Mouse (Mus musculus) MN1 (cell line): ENCODE data around the gene Ppp1r11.
A peak's percentile ranks its signal among the peaks of the same experiment; 100 is the strongest.

Source experiments
- DNase-seq: peaks from one replicate; pipeline ENCODE4 v3.0.0-alpha.2; 2016; ENCODE audit warnings: low spot score

The Ppp1r11 gene

DNA sequence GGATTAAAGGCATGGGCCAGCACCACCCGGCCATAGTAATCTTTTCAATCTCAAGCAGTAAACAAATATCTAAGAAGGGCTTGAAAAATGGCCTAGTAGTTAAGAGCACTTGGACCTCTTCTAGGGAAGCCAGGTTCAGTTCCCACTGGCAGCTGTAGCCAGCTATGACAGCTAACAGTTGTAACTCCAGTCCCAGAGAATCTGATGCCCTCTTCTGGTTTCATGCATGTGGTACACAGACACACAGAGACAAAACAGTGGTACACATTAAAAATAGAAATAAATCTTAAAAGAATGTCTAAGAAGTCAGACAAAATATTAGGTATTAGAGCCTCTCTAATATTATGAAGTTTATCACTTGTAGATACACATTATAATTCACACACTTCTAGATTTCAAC is 9.6 kb upstream of the Ppp1r11 start:
- no peak for DNase-seq

- peak; percentile 43 for DNase-seq
Observed at GRCm38 (mm10) chr17:36958884-36959283, 7.3 kb upstream of the Ppp1r11 start.

- peak; percentile 100 for DNase-seq
Observed at GRCm38 (mm10) chr17:36957999-36958743, 6.6 kb upstream of the Ppp1r11 start, which contains the start of the genes Znrd1 and Znrd1as. TSS of gene Znrd1 (minus strand) at chr17:36958559. TSS of gene Znrd1as (plus strand) at chr17:36958592.

DNA sequence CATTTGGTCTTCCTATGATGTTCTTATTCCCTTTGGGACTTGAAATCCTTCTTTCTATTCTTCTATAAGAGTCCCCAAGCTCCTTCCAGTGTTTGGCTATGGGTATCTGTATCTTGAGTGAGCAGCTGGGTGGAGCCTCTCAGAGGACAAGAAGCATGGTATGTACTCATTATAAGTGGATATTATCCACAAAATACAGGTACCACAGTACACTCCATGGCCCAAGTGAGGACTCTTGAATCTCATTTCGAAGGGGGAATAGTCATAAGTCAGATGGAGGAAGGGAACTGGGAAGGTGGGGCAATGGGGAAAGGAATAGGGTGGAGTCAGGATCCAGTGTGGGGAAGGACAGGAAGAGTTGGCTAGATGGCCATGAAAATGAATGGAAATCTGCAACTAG is 1.5 kb upstream of the Ppp1r11 start:
- no peak for DNase-seq

DNA sequence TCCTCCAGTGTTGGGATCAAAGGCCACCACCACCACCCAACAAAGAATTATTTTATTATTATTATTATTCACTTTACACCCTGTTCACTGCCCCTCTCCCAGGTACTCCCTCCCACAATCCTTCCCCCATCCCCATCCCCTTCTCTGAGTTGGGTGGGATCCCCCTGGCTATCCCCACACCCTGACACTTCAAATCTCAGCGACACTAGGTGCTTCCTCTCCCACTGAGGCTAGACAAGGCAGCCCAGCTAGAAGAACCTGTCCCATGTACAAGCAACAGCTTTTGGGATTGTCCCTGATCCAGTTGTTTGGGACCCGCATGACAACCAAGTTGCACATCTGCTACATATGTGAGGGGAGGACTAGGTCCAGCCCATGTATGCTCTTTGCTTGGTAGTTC is 1.1 kb upstream of the Ppp1r11 start:
- no peak for DNase-seq

- no peak for DNase-seq
Observed at GRCm38 (mm10) chr17:36949265-36949664, 2.3 kb downstream of the Ppp1r11 start.

GRCm38 (mm10) chr17:36948286-36948685 is 3.3 kb downstream of the Ppp1r11 start:
- no peak for DNase-seq

- peak; percentile 81 for DNase-seq
Observed at GRCm38 (mm10) chr17:36947051-36947819, 4.3 kb downstream of the Ppp1r11 start.

DNA sequence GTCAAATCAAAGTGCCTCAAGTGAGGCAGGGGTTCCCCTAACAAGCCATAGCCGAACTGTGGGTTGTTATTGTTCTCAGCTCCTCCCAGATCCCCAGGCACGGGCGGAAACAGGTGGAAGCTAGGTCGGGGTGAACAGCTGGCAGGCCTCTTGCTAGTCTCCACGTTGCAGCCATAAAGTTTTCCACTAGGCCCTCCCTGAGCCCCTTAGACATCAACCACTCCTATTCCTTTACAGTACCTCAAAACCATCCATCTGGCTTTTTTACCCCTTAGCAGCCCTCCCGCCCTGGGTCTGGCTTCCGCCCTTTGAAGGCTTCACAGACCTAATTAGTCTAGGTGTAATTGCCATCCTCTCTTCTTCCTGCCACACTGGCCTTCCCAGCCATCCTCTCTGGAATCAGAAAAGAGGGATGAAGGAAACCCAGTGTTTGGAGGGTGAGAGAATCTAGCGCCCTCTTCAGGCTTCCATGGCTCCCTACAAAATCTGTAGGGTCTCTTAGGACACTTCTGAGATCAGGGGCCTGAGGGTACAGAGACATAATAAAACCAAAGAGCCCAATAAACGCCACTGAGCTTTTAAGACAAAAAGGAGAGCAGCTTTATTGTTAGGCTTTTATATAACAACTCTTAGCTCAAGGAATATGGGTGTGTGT is 7.3 kb downstream of the Ppp1r11 start:
- DNase-seq, result no peak

DNA sequence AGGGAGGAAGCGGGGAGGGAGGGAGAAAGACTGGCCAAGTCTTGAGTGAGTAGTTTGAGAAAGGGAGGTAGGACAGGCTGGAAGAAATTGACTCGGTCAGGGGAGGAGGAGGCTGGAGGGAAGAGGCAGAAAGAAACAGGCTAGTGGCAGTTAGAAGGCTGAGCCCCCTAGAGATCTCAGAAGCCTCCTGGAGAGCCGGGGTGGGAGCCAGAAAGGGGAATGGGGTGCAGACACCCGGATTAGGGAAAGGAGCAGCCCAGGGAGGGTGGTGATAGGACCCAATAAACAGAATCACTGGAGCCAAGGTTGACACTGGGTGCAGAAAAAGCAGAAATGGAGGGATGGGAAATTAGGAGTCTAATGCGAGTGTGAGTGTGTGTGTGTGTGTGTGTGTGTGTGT is 7.8 kb downstream of the Ppp1r11 start:
- no peak for DNase-seq

DNA sequence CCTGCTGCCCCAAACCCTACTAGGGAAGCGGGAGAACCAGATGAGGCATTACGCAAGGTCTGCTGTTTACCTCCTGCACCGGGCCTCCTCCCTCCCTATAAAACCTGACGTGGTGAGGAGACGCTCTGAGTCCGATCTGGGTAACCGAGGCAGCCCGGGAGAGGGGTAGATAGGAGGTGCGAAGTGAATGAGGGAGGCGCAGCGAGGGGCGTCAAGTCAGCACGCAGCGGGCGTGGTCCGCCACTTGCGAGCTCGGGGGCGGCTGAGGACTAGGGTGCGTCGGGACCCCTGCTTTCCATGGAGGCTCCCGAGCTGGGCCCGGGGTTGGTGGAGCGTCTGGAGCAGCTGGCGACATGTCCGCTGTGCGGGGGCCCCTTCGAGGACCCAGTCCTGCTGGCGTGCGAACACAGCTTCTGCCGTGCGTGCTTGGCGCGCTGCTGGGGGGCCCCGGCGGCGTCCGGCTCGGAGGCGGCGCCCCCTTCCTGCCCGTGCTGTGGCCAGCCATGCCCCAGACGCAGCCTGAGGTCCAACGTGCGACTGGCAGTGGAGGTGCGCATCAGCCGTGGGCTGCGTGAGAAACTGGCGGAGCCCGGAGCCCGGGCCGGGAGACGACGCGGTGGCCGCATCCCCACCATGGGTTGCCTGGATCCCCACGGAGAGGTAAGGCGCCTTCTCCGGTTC is 8.6 kb downstream of the Ppp1r11 start, which contains the start of gene Rnf39:
Rnf39 (plus strand) TSS at position 128 of the 681 bp plus-strand sequence.
- DNase-seq, result no peak

GRCm38 (mm10) chr17:36942391-36942790 is 9.2 kb downstream of the Ppp1r11 start:
- DNase-seq, result no peak

- DNase-seq, result no peak
Observed at GRCm38 (mm10) chr17:36938056-36938455, 13.5 kb downstream of the Ppp1r11 start.

DNA sequence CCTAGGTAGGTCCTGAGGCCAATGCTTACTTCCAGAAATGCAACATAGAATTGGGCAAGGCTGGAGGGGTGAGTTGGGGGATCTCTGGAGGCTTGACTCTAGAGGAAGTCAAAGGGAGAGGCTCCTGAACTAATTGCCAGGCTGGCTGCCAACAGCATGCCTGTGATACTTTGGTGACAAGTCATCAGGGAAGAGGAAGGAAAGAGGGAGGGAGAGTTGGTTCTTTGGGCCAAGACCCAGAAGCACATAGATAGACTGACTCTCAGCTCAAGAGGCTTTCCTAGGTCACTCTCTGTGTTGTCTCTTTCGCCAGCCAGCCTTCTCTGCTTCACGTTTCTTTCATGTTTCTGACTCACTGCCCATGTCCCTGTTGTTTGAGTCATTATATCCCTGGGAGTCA is 19.7 kb downstream of the Ppp1r11 start:
- no peak for DNase-seq

DNA sequence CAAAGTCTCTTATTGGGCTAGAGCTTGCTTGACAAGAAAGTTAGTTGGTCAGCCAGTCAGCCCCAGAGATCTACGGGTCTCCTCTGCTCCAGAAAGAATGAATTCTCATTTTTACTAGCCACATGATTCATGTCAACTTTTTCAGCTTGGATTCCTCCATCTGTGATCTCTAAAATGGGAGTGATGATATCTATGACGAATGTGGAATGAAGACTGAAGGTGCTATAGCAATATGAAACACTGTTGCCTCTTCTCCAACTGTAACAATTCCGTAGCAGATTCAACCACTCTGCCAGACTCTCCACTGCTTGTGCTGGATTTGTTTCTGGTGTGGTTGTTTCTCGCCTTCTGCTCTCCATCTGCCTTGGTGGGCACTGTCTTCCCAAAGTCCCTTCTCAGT is 20.4 kb downstream of the Ppp1r11 start:
- no peak for DNase-seq

DNA sequence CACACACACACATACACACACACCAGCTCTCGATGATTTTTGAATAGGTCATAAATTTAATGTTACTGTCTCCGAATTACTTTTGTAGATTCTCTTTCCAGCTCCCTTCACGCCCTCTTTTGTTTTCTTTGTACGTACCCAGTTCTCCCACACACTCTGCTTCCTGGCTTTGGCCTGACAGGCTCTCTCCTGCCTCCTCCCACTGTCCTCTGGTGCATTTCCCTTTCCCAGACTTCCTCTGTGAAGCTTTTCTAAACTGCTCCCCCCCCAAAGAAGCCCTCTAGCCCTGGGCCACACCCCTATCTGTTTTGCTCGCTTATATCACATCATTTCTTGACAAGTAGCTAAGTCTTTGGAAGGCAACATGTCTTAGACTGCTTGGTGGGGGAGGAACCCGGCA is 21.3 kb downstream of the Ppp1r11 start:
- no peak for DNase-seq

DNA sequence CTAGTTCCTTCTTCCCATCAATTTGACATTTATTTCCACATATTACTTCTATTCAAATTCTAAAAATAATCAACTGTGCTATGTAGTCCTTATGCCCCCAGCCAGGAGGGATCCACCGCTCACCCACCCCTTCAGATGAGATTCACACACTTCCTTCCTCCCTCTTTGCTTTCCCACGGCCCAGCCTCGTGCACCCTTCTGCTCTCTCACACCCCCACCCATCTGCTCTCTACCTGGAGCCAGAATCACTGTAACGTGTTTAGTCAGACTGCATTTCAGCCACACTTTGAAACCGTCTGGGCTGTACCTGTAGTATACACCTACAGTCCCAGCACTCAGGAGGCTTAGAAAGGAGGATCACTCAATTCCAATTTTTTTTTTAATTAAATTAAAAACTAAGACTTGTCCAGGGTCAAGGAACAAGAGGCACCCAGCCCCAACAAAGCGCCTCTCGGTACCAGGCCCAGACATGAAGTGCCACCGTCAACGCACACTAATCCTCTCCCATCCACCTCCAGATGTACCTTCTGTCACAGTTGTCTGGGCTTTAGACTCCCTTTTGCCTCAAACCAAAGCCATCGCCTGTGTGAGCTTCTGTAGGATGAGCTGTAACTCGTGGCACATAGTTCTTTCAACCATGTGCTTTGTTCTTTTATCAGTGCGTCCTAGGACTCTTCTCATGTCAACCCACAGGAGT is 22.2 kb downstream of the Ppp1r11 start:
- no peak for DNase-seq

- no peak for DNase-seq
Observed at GRCm38 (mm10) chr17:36927496-36928120, 23.9 kb downstream of the Ppp1r11 start.

DNA sequence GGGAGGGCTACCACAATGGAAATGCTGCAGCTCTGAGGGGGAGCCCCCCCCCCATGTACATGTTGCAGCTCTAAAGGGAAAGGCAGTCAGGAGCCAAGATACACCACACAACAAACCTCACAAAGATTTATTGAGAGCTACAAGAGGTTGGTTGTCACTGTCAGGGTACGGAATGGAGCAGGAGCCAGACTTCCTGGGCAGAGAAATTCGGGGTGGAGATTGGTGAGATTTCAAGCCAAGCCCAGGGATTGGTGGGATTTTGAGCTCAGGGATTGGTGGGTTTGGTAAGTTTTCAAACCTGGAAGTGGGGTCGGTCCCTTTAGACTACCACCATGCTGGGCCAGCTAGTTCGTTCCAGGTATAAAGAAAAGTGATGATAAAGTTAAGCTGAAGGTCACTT is 28.1 kb downstream of the Ppp1r11 start:
- DNase-seq, result no peak

DNA sequence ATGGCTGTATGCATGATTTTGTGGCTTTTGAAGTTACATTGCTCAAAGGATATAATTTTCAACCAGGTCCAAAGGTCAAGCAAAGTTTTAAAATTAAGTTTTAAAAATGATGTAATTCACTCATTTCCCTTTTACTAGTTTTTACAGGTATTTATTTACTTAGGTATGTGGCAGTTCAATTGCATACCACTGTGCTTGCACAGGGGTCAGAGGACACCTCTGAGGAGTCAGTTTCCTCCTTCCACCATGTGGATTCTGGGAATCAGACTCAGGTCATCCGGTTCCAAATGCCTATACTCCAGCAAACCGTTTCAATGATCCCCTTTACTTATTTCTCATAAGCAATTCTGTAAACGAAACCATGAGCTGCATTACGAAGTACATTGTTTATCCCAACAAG is 28.8 kb downstream of the Ppp1r11 start:
- no peak for DNase-seq

- DNase-seq, result peak; percentile 25
Observed at GRCm38 (mm10) chr17:36920239-36920638, 31.3 kb downstream of the Ppp1r11 start.
